Mouse (Mus musculus): ENCODE results near the gene Col4a3bp.

GRCm38 (mm10) chr13:96517335-96517734 lies 25.1 kb upstream of the Col4a3bp start:
- TF ChIP-seq HCFC1 (IDR thresholded peaks at IDR 0.05; ENCODE audit: borderline replicate concordance, insufficient read depth, low read length), result no peak
- no peak for TF ChIP-seq MAFK (IDR thresholded peaks at IDR 0.05; ENCODE audit: insufficient read depth, low read depth, low read length)
- no peak for TF ChIP-seq ZC3H11A (IDR thresholded peaks at IDR 0.05; ENCODE audit: borderline replicate concordance, low read depth, low read length)
- no peak for TF ChIP-seq ZNF384 (IDR thresholded peaks at IDR 0.05; ENCODE audit: low read depth, low read length)
